Mouse (Mus musculus): ENCODE measurements around the gene Cbx1.

DNA sequence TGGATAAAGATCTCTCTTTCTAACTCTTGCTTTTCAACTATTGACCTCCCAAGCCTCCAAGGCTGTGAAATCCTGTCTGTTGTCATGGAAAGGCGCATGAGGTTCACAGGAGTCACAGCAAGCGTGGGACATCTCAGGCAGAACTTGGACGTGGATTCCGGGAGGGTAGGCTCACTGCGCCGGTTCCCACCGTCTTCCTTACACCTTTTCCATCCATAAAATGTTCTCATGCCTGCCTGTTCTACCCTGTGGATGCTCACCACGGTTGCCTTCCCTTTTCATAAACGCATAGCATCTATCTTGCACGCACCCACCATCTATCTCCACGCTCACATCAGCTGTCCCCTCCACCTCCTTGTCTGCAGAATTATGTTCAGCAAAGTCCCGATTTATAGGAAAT lies 48.1 kb upstream of the Cbx1 start:
- no peak for TF ChIP-seq CTCF (IDR thresholded peaks at IDR 0.05; ENCODE audit: insufficient read depth, low read depth, low read length)
- no peak for TF ChIP-seq POLR2A (IDR thresholded peaks at IDR 0.05; ENCODE audit: insufficient read depth, low read depth, low read length)
